Mouse (Mus musculus): ENCODE measurements around the gene Mrpl40. TPM values are rescaled to one million over a fixed set of nuclear protein-coding genes. Genes with fewer than 3 reads are reported as not detected.

Gene Mrpl40
- polyA plus RNA-seq, 1 experiment from 2014 or later: 81.8 TPM

DNA sequence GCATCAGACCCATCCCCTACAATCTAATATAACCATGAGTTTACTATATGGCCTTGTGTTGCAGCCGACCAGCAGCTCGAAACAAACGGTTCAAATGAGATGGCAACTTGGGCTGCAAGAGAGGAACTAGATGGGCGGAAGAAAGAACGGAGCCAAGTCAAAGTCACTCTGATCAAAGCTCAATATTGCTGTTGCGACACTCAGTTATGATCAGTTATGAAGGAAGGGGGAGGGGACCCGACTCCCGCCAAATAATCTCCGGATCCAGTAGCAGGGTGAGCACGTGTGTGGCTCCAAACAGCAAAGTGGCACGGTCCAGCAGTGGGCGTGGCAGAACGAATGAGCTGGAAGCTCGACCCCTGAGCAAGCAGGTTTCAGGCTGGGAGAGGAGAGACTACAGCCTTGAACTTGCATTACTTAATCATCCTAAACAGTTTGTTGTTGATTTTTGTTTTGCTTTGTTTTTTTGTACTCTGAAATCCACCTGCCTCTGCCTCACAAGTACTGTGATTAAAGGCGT lies 30.3 kb downstream of the Mrpl40 start:
- Histone ChIP-seq H3K9me3 (ENCODE audit: low read depth, low read length) (no peaks in the 10 kb centered on the region), H3K27ac (ENCODE audit: low read depth) (no peak overlapping the region), H3K36me3 (ENCODE audit: insufficient read depth) (no peaks in the 10 kb centered on the region), H3K4me3 (ENCODE audit: low read depth, low read length) (no peak overlapping the region), H3K27me3 (ENCODE audit: insufficient read depth, low read length) (no peaks in the 10 kb centered on the region), H3K4me1 (ENCODE audit: insufficient read depth) (no peaks in the 10 kb centered on the region), H3K9ac (no peak overlapping the region), H3K4me2 (no peak overlapping the region)
- no peak for TF ChIP-seq CTCF (IDR thresholded peaks at IDR 0.05; ENCODE audit: low read depth)
- WGBS: 85% methylated on average over 15 of the region's 15 CpGs
- DNase-seq (no peak), ATAC-seq (ENCODE audit: insufficient read depth) (no peak)

DNA sequence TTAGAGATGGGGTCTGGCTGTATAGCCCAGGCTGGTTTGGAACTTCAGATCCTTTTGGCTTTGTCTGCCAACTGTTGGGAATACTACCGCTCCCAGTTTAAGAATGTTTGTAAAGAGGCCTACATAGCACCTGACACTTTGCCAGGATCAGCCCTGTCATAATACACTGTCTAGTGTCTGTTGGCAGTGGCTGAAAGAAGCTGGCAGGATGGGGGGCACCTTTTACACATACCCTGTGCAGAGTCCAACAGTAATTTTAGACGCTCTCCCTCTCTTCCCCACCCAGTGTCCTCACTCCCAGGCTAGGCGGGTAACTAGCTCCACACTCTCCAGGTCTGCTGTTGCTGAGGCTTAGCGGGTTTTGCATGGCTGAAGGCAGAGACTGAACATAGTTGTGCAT lies 38.3 kb downstream of the Mrpl40 start:
- Histone ChIP-seq H3K9me3 (ENCODE audit: low read depth, low read length) (no peaks in the 10 kb centered on the region), H3K27ac (ENCODE audit: low read depth) (no peak overlapping the region), H3K4me1 (ENCODE audit: insufficient read depth) (no peaks in the 10 kb centered on the region), H3K9ac (no peak overlapping the region), H3K4me3 (ENCODE audit: low read depth, low read length) (no peak overlapping the region), H3K4me2 (no peak overlapping the region), H3K36me3 (ENCODE audit: insufficient read depth) (peaks cover 20% of the 10 kb centered on the region), H3K27me3 (ENCODE audit: insufficient read depth, low read length) (no peaks in the 10 kb centered on the region)
- DNase-seq: no peak
- TF ChIP-seq CTCF (IDR thresholded peaks at IDR 0.05; ENCODE audit: low read depth): no peak
- WGBS: 92% methylated on average over 4 of the region's 4 CpGs
- no peak for ATAC-seq (ENCODE audit: insufficient read depth)

DNA sequence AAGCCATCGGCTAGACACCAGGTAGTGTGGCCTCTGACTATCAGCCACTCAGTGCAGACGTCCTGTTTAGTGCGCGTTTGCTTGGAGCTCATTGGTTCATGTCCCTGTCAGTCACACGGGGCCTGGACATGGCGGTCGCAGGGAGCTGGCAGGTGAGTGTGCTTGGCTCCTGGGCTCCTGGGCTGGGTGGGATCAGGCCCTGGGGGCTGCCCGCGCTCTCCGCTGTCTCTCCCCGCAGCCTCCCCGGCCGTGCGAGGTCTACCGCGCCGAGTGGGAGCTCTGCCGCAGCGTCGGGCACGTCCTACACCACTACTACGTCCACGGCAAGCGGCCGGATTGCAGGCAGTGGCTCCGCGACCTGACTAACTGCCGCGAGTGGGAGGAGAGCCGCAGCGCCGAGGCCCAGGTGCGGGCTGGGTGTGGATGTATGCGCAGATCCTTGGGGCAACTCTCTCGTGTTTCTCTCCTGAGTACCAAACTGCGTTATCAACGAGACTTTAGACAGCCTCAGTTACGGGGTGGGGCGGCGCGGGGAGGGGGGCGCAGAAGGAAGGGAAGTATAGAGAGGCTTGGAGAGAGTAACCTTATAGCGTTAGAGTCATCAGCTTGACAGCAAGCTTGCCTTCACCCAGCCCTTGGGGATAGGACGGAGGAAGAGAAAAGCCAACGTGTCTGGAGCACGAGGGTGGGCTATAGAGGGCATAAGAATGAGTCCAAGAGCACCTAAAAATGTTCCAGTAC lies 40.0 kb downstream of the Mrpl40 start, which contains the start of the genes 2510002D24Rik and Gm28539:
TSS of gene 2510002D24Rik (plus strand) at position 111 of the 741 bp plus-strand sequence.
TSS of gene Gm28539 (plus strand) at position 117 of the 741 bp plus-strand sequence.
- Histone ChIP-seq H3K27ac (ENCODE audit: low read depth) (peak within 1 kb of the TSS; percentile 79), H3K4me2 (peak within 1 kb of the TSS; percentile 76), H3K36me3 (ENCODE audit: insufficient read depth) (peaks cover 33% of the 10 kb centered on the region), H3K4me1 (ENCODE audit: insufficient read depth) (no peaks in the 10 kb centered on the region), H3K4me3 (ENCODE audit: low read depth, low read length) (peak within 1 kb of the TSS; percentile 89), H3K9ac (peak within 1 kb of the TSS; percentile 85), H3K27me3 (ENCODE audit: insufficient read depth, low read length) (no peaks in the 10 kb centered on the region), H3K9me3 (ENCODE audit: low read depth, low read length) (no peaks in the 10 kb centered on the region)
- peak; percentile 98 for ATAC-seq (ENCODE audit: insufficient read depth)
- peak; percentile 96 for DNase-seq
- under 1% methylated on average over 46 of the region's 46 CpGs for WGBS
- no peak for TF ChIP-seq CTCF (IDR thresholded peaks at IDR 0.05; ENCODE audit: low read depth)

DNA sequence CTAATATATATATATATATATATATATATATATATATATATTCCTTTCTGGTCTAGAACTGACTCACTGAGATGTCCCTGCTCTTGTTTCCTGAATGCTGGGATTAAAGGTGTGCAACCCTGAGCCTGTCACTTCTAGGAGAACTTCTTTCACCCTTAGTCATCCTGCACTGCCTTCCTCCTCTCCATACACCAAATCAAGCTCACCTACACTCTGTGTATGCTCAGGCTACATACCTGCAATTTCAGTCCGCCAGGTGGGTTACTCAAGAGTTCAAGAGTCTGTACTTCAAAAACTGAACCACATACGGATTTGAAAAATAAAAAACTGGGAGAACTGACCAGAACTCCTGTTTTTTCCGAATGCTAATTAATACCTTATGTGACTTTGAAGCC lies 40.6 kb downstream of the Mrpl40 start:
- no peak for DNase-seq
- WGBS: 23% methylated on average over 3 of the region's 3 CpGs
- no peaks in the 10 kb centered on the region for H3K9me3 ChIP-seq (ENCODE audit: low read depth, low read length)
- peaks cover 39% of the 10 kb centered on the region for H3K36me3 ChIP-seq (ENCODE audit: insufficient read depth)
- H3K4me1 ChIP-seq (ENCODE audit: insufficient read depth): no peaks in the 10 kb centered on the region
- H3K27ac ChIP-seq (ENCODE audit: low read depth): no peak overlapping the region; the same call in 1 of the 2 replicates
- ATAC-seq (ENCODE audit: insufficient read depth): peak; percentile 48; the same call in 1 of the 2 replicates
- H3K4me2 ChIP-seq: peak overlapping the region; percentile 76
- no peak for TF ChIP-seq CTCF (IDR thresholded peaks at IDR 0.05; ENCODE audit: low read depth)
- H3K9ac ChIP-seq: peak overlapping the region; percentile 85
- H3K4me3 ChIP-seq (ENCODE audit: low read depth, low read length): peak overlapping the region; percentile 89
- H3K27me3 ChIP-seq (ENCODE audit: insufficient read depth, low read length): no peaks in the 10 kb centered on the region

DNA sequence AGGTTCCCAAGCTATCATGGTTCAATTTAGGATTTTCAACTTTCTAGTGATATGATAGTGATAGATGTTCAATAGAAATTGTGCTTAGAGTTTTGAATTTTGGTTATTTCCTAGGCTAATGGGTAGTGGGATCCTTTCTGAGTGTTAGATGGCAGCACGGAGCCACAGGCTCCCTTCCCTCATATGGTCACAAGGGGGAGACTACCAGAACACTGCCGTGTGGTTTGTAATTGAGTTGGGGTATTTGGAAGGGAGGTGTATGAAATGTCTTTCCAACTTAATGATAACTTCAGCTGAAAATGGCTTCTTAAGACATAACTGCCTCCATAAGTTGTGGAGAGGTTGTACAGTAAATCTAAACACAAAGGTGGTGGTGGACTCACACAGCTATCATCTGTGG lies 43.2 kb downstream of the Mrpl40 start:
- ATAC-seq (ENCODE audit: insufficient read depth) (no peak), DNase-seq (no peak)
- Histone ChIP-seq H3K27me3 (ENCODE audit: insufficient read depth, low read length) (no peaks in the 10 kb centered on the region), H3K36me3 (ENCODE audit: insufficient read depth) (peaks cover 60% of the 10 kb centered on the region), H3K4me2 (no peak overlapping the region), H3K4me1 (ENCODE audit: insufficient read depth) (no peaks in the 10 kb centered on the region), H3K9ac (no peak overlapping the region), H3K4me3 (ENCODE audit: low read depth, low read length) (no peak overlapping the region), H3K27ac (ENCODE audit: low read depth) (no peak overlapping the region), H3K9me3 (ENCODE audit: low read depth, low read length) (no peaks in the 10 kb centered on the region)
- WGBS: 61% methylated on average over 2 of the region's 2 CpGs
- peak; percentile 22 for TF ChIP-seq CTCF (IDR thresholded peaks at IDR 0.05; ENCODE audit: low read depth)

DNA sequence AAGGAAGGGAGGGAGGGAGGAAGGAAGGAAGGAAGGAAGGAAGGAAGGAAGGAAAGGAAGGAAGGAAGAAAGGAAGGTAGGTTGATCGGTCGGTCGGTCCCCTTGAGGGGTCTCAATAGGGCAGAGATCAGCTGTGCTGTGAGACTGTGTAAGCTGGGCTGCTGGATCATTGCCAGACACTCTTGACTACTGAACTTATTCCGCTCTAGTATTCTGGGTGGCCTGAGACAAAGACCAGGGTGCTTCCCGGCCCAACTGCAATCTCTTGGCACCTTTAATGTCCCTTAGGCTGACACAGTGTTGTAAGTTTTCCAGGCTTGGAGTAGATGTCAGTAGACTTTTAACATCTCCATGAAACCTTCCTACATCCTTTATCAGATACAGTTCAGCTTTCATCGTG lies 47.6 kb downstream of the Mrpl40 start:
- Histone ChIP-seq H3K9me3 (ENCODE audit: low read depth, low read length) (no peaks in the 10 kb centered on the region), H3K27me3 (ENCODE audit: insufficient read depth, low read length) (no peaks in the 10 kb centered on the region), H3K4me2 (no peak overlapping the region), H3K36me3 (ENCODE audit: insufficient read depth) (peaks cover 91% of the 10 kb centered on the region), H3K27ac (ENCODE audit: low read depth) (no peak overlapping the region), H3K4me3 (ENCODE audit: low read depth, low read length) (no peak overlapping the region), H3K9ac (no peak overlapping the region), H3K4me1 (ENCODE audit: insufficient read depth) (no peaks in the 10 kb centered on the region)
- TF ChIP-seq CTCF (IDR thresholded peaks at IDR 0.05; ENCODE audit: low read depth): no peak
- WGBS: 84% methylated on average over 6 of the region's 6 CpGs
- no peak for ATAC-seq (ENCODE audit: insufficient read depth)
- peak; percentile 8 for DNase-seq

DNA sequence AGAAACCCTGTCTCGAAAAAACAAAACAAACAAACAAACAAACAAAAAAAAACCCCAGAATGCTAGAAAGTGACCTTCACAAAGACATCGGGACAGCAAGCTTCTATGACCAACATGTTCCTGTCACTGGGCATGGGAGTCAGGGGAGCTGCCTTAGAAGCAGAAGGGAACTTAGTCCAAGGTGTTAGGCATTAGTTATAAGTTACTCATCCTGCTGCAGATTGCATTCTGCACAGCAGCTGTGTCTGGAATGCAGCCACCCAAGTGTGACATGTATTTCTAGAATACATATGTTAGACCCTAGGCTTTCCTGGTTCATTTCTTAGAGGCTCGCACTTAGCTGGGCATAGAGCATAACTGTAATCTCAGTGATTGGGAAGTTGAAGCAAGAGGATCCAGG lies 48.0 kb downstream of the Mrpl40 start:
- no peak overlapping the region for H3K4me3 ChIP-seq (ENCODE audit: low read depth, low read length)
- no peaks in the 10 kb centered on the region for H3K9me3 ChIP-seq (ENCODE audit: low read depth, low read length)
- peaks cover 90% of the 10 kb centered on the region for H3K36me3 ChIP-seq (ENCODE audit: insufficient read depth)
- H3K27me3 ChIP-seq (ENCODE audit: insufficient read depth, low read length): no peaks in the 10 kb centered on the region
- H3K9ac ChIP-seq: no peak overlapping the region
- no peaks in the 10 kb centered on the region for H3K4me1 ChIP-seq (ENCODE audit: insufficient read depth)
- H3K27ac ChIP-seq (ENCODE audit: low read depth): no peak overlapping the region
- 95% methylated on average over 3 of the region's 3 CpGs for WGBS
- no peak for ATAC-seq (ENCODE audit: insufficient read depth)
- H3K4me2 ChIP-seq: no peak overlapping the region
- DNase-seq: no peak
- no peak for TF ChIP-seq CTCF (IDR thresholded peaks at IDR 0.05; ENCODE audit: low read depth)
